In genomic region chr14:25738591-25739001, GRCm38 (mm10) we compare ENCODE assay signal across 8 mouse cellular contexts. TPM values are rescaled to one million over a fixed set of nuclear protein-coding genes. Genes with fewer than 3 reads are reported as not detected.
A peak's percentile ranks its signal among the peaks of the same experiment; 100 is the strongest.
DNase-seq lines count a peak whose midpoint lies in the region; ATAC-seq lines count a peak whose summit lies in the region.

No protein-coding gene starts in this region.

- 44% methylated on average over 14 of the region's 14 CpGs for WGBS in embryonic facial prominence, embryonic 10.5 days
- 10% methylated on average over 14 of the region's 14 CpGs for WGBS in heart, embryonic 13.5 days
- WGBS in limb, embryonic 13.5 days, result 12% methylated on average over 14 of the region's 14 CpGs

- peak; percentile 53 for DNase-seq in layer of hippocampus, adult 11-12 months (ENCODE audit: low spot score)
- DNase-seq in layer of hippocampus, postnatal 25 days (ENCODE audit: extremely low spot score in 1 of 2, low spot score in 1 of 2), result no peak
- DNase-seq in embryonic facial prominence, embryonic 10.5 days (ENCODE audit: low spot score), result peak; percentile 66

- no peak overlapping the region for H3K4me3 ChIP-seq in embryonic facial prominence, embryonic 10.5 days
- no peak overlapping the region for H3K4me3 ChIP-seq in heart, embryonic 13.5 days
- H3K4me3 ChIP-seq in limb, embryonic 13.5 days, result no peak overlapping the region

- ATAC-seq in heart, embryonic 13.5 days (ENCODE audit: extremely low read depth, insufficient number of reproducible peaks, low FRiP score, low TSS enrichment), result peak; percentile 42
- ATAC-seq in limb, embryonic 13.5 days (ENCODE audit: low FRiP score, low read depth), result peak; percentile 67
- no peak for ATAC-seq in frontal cortex, adult (ENCODE audit: low TSS enrichment)
- ATAC-seq in megakaryocyte progenitor cell, adult 5-6 weeks (replicated peaks; ENCODE audit: poor library complexity), result no peak
- ATAC-seq in erythroid progenitor cell, adult 5-6 weeks (replicated peaks; ENCODE audit: low FRiP score, poor library complexity, severe bottlenecking), result no peak

- H3K9ac ChIP-seq in heart, embryonic 13.5 days, result peak overlapping the region; percentile 61
- peak overlapping the region; percentile 31; the same call in 1 of the 2 replicates for H3K9ac ChIP-seq in limb, embryonic 13.5 days

- H3K4me1 ChIP-seq in embryonic facial prominence, embryonic 10.5 days, result peaks cover 75% of the 10 kb centered on the region
- H3K4me1 ChIP-seq in heart, embryonic 13.5 days, result peaks cover 89% of the 10 kb centered on the region
- peaks cover 74% of the 10 kb centered on the region for H3K4me1 ChIP-seq in limb, embryonic 13.5 days

- H3K9me3 ChIP-seq in embryonic facial prominence, embryonic 10.5 days, result no peaks in the 10 kb centered on the region
- no peaks in the 10 kb centered on the region for H3K9me3 ChIP-seq in heart, embryonic 13.5 days
- no peaks in the 10 kb centered on the region for H3K9me3 ChIP-seq in limb, embryonic 13.5 days

- H3K4me2 ChIP-seq in heart, embryonic 13.5 days, result peak overlapping the region; percentile 22; the same call in 1 of the 2 replicates
- H3K4me2 ChIP-seq in limb, embryonic 13.5 days (replicated peaks), result peak overlapping the region; percentile 52

- peaks cover 36% of the 10 kb centered on the region for H3K36me3 ChIP-seq in embryonic facial prominence, embryonic 10.5 days (replicated peaks)
- peaks cover 38% of the 10 kb centered on the region for H3K36me3 ChIP-seq in heart, embryonic 13.5 days
- peaks cover 28% of the 10 kb centered on the region for H3K36me3 ChIP-seq in limb, embryonic 13.5 days

- H3K27me3 ChIP-seq in embryonic facial prominence, embryonic 10.5 days (replicated peaks; ENCODE audit: low read depth, poor library complexity, severe bottlenecking), result peaks cover 4% of the 10 kb centered on the region; the same call in 1 of the 2 replicates
- no peaks in the 10 kb centered on the region for H3K27me3 ChIP-seq in heart, embryonic 13.5 days (replicated peaks)
- no peaks in the 10 kb centered on the region for H3K27me3 ChIP-seq in limb, embryonic 13.5 days

- H3K27ac ChIP-seq in embryonic facial prominence, embryonic 10.5 days (replicated peaks), result peak overlapping the region; percentile 59
- H3K27ac ChIP-seq in heart, embryonic 13.5 days (replicated peaks), result peak overlapping the region; percentile 97
- H3K27ac ChIP-seq in limb, embryonic 13.5 days, result peak overlapping the region; percentile 93

RNA-seq across cellular contexts. Expression of gene Zcchc24, which starts 30.2 kb away (rescaled TPM):
- 10 to 100 TPM; 56.1 to 59.0 TPM for total RNA-seq in layer of hippocampus, postnatal 25 days (2021)
- 12.9 and 15.2 TPM in 2 replicates for polyA plus RNA-seq in embryonic facial prominence, embryonic 10.5 days (2016; fragmentation: Nextera tagmentation; extraction: Ambion mirVana)
- polyA plus RNA-seq in heart, embryonic 13.5 days (2015; fragmentation: Nextera tagmentation; extraction: Ambion mirVana), result 20.8 and 22.6 TPM in 2 replicates
- 34.7 and 37.6 TPM in 2 replicates for polyA plus RNA-seq in limb, embryonic 13.5 days (2015; fragmentation: Nextera tagmentation; extraction: Ambion mirVana)
- 1.2 and 1.3 TPM in 2 replicates for total RNA-seq in megakaryocyte progenitor cell, adult 5-6 weeks (2015)
- 0.41 and 0.92 TPM in 2 replicates for total RNA-seq in megakaryocyte progenitor cell, adult 5-6 weeks (2017)
- total RNA-seq in erythroid progenitor cell, adult 5-6 weeks (2015; ENCODE audit: low replicate concordance), result 2.5 and 2.9 TPM in 2 replicates
- 0.61 and 1.3 TPM in 2 replicates for total RNA-seq in erythroid progenitor cell, adult 5-6 weeks (2017; ENCODE audit: low replicate concordance)

RNA-seq across cellular contexts. Expression of gene Ppif, which starts 44.6 kb away (rescaled TPM):
- total RNA-seq in layer of hippocampus, postnatal 25 days (2021), result 10 to 100 TPM; 26.0 to 27.7 TPM
- 76.6 and 77.0 TPM in 2 replicates for polyA plus RNA-seq in embryonic facial prominence, embryonic 10.5 days (2016; fragmentation: Nextera tagmentation; extraction: Ambion mirVana)
- polyA plus RNA-seq in heart, embryonic 13.5 days (2015; fragmentation: Nextera tagmentation; extraction: Ambion mirVana), result 93.7 and 99.8 TPM in 2 replicates
- polyA plus RNA-seq in limb, embryonic 13.5 days (2015; fragmentation: Nextera tagmentation; extraction: Ambion mirVana), result 31.8 and 34.4 TPM in 2 replicates
- 87.8 and 114 TPM in 2 replicates for total RNA-seq in megakaryocyte progenitor cell, adult 5-6 weeks (2015)
- 20.4 and 31.9 TPM in 2 replicates for total RNA-seq in megakaryocyte progenitor cell, adult 5-6 weeks (2017)
- total RNA-seq in erythroid progenitor cell, adult 5-6 weeks (2015; ENCODE audit: low replicate concordance), result 4.2 and 14.1 TPM in 2 replicates
- total RNA-seq in erythroid progenitor cell, adult 5-6 weeks (2017; ENCODE audit: low replicate concordance), result 0.91 and 1.9 TPM in 2 replicates

Comparison
In these comparisons a context has a peak if more than half of its experiments do, and no peak if none do; other contexts are left out.
1. DNase-seq: peak in layer of hippocampus, adult 11-12 months (single experiment) and embryonic facial prominence, embryonic 10.5 days (single experiment); none in layer of hippocampus, postnatal 25 days (0 of 2).
2. ATAC-seq: peak in heart, embryonic 13.5 days (single experiment) and limb, embryonic 13.5 days (single experiment); none in frontal cortex, adult (single experiment), megakaryocyte progenitor cell, adult 5-6 weeks (single experiment) and erythroid progenitor cell, adult 5-6 weeks (single experiment).
3. RNA of gene Zcchc24, which starts 30.2 kb away (total RNA-seq): 56.1 to 59.0 TPM in layer of hippocampus, postnatal 25 days; 0.61 to 2.9 TPM in erythroid progenitor cell, adult 5-6 weeks and 0.41 to 1.3 TPM in megakaryocyte progenitor cell, adult 5-6 weeks; every median in the first group is over 10 times any median in the second.
4. Peak in every context shown above with its lines, with median percentiles within 50 percentile points of each other: H3K27ac ChIP-seq.